Mouse (Mus musculus) heart, postnatal 0 days (tissue): Measurements from ENCODE around the gene Ispd.

Experiments used
- CTCF ChIP-seq: IDR thresholded peaks from 2 replicates; pipeline ENCODE4 v1.5.1; 2016; ENCODE audit warnings: antibody characterized with exemption, control low read depth, low read depth
- EP300 ChIP-seq: IDR thresholded peaks from 2 replicates; pipeline ENCODE4 v1.6.1; 2016; ENCODE audit warnings: antibody characterized with exemption, low read depth

- TF ChIP-seq CTCF (peak; percentile 51), EP300 (no peak)
Observed at GRCm38 (mm10) chr12:36713866-36714662, 332.8 kb downstream of the Ispd start.
